Mouse (Mus musculus): Measurements from ENCODE around the gene Pola2. TPM values are rescaled to one million over a fixed set of nuclear protein-coding genes. Genes with fewer than 3 reads are reported as not detected.

The Pola2 gene
- polyA plus RNA-seq, 1 experiment from 2014 or later = 42.7 TPM

Other genes starting within 250 kb of the Pola2 start
- gene Ehbp1l1, start 237.9 kb downstream of the Pola2 start, polyA plus RNA-seq (2014; fragmentation: Nextera tagmentation; extraction: Ambion mirVana) = 66.5 and 67.1 TPM in 2 replicates
- 86.1 and 89.5 TPM in 2 replicates for gene Fam89b, start 234.5 kb downstream of the Pola2 start, polyA plus RNA-seq (2014; fragmentation: Nextera tagmentation; extraction: Ambion mirVana)
- gene Ltbp3, start 223.3 kb downstream of the Pola2 start, polyA plus RNA-seq (2014; fragmentation: Nextera tagmentation; extraction: Ambion mirVana) = 35.7 and 39.0 TPM in 2 replicates
- 56.9 and 62.3 TPM in 2 replicates for gene Scyl1, start 192.8 kb downstream of the Pola2 start, polyA plus RNA-seq (2014; fragmentation: Nextera tagmentation; extraction: Ambion mirVana)
- 18.5 and 19.2 TPM in 2 replicates for gene Frmd8, start 88.9 kb downstream of the Pola2 start, polyA plus RNA-seq (2014; fragmentation: Nextera tagmentation; extraction: Ambion mirVana)
- gene Slc25a45, start 86.4 kb downstream of the Pola2 start, polyA plus RNA-seq (2014; fragmentation: Nextera tagmentation; extraction: Ambion mirVana) = 1.7 and 2.8 TPM in 2 replicates
- gene Tigd3, start 70.1 kb downstream of the Pola2 start, polyA plus RNA-seq (2014; fragmentation: Nextera tagmentation; extraction: Ambion mirVana) = 1.1 and 1.8 TPM in 2 replicates
- gene Dpf2, start 51.2 kb downstream of the Pola2 start, polyA plus RNA-seq (2014; fragmentation: Nextera tagmentation; extraction: Ambion mirVana) = 85.8 and 86.9 TPM in 2 replicates
- 9.1 and 9.7 TPM in 2 replicates for gene Cdc42ep2, start 39.4 kb downstream of the Pola2 start, polyA plus RNA-seq (2014; fragmentation: Nextera tagmentation; extraction: Ambion mirVana)
- gene Slc22a20, start 21.9 kb upstream of the Pola2 start, polyA plus RNA-seq (2014; fragmentation: Nextera tagmentation; extraction: Ambion mirVana) = not detected in 2 replicates
- 6.5 and 7.3 TPM in 2 replicates for gene Capn1, start 51.7 kb upstream of the Pola2 start, polyA plus RNA-seq (2014; fragmentation: Nextera tagmentation; extraction: Ambion mirVana)
- 14.8 and 16.0 TPM in 2 replicates for gene Syvn1, start 82.4 kb upstream of the Pola2 start, polyA plus RNA-seq (2014; fragmentation: Nextera tagmentation; extraction: Ambion mirVana)
- gene Mrpl49, start 93.6 kb upstream of the Pola2 start, polyA plus RNA-seq (2014; fragmentation: Nextera tagmentation; extraction: Ambion mirVana) = 64.5 and 69.4 TPM in 2 replicates
- 562 and 618 TPM in 2 replicates for gene Fau, start 93.6 kb upstream of the Pola2 start, polyA plus RNA-seq (2014; fragmentation: Nextera tagmentation; extraction: Ambion mirVana)
- gene Znhit2, start 97.0 kb upstream of the Pola2 start, polyA plus RNA-seq (2014; fragmentation: Nextera tagmentation; extraction: Ambion mirVana) = 25.5 and 25.6 TPM in 2 replicates
- gene Tm7sf2, start 104.2 kb upstream of the Pola2 start, polyA plus RNA-seq (2014; fragmentation: Nextera tagmentation; extraction: Ambion mirVana) = 6.7 and 7.6 TPM in 2 replicates
- 36.9 and 44.8 TPM in 2 replicates for gene Vps51, start 113.0 kb upstream of the Pola2 start, polyA plus RNA-seq (2014; fragmentation: Nextera tagmentation; extraction: Ambion mirVana)
- not detected in 2 replicates for gene Tmem262, start 115.8 kb upstream of the Pola2 start, polyA plus RNA-seq (2014; fragmentation: Nextera tagmentation; extraction: Ambion mirVana)
- gene Gm28374, start 118.1 kb upstream of the Pola2 start, polyA plus RNA-seq (2014; fragmentation: Nextera tagmentation; extraction: Ambion mirVana) = 0.47 and 0.49 TPM in 2 replicates
- gene Zfpl1, start 120.8 kb upstream of the Pola2 start, polyA plus RNA-seq (2014; fragmentation: Nextera tagmentation; extraction: Ambion mirVana) = 46.6 and 52.9 TPM in 2 replicates
- 24.0 and 24.5 TPM in 2 replicates for gene Cdca5, start 120.8 kb upstream of the Pola2 start, polyA plus RNA-seq (2014; fragmentation: Nextera tagmentation; extraction: Ambion mirVana)
- gene AC131692.1, start 130.2 kb upstream of the Pola2 start, polyA plus RNA-seq (2014; fragmentation: Nextera tagmentation; extraction: Ambion mirVana) = 0.38 TPM in 1 of 2 replicates, not detected in the other
- gene Naaladl1, start 141.6 kb upstream of the Pola2 start, polyA plus RNA-seq (2014; fragmentation: Nextera tagmentation; extraction: Ambion mirVana) = 0.12 and 0.20 TPM in 2 replicates
- 36.0 and 36.3 TPM in 2 replicates for gene Sac3d1, start 154.4 kb upstream of the Pola2 start, polyA plus RNA-seq (2014; fragmentation: Nextera tagmentation; extraction: Ambion mirVana)
- 21.5 and 23.9 TPM in 2 replicates for gene Snx15, start 164.1 kb upstream of the Pola2 start, polyA plus RNA-seq (2014; fragmentation: Nextera tagmentation; extraction: Ambion mirVana)
- gene Batf2, start 176.8 kb upstream of the Pola2 start, polyA plus RNA-seq (2014; fragmentation: Nextera tagmentation; extraction: Ambion mirVana) = 0.30 TPM in 1 of 2 replicates, not detected in the other
- gene Arl2, start 177.3 kb upstream of the Pola2 start, polyA plus RNA-seq (2014; fragmentation: Nextera tagmentation; extraction: Ambion mirVana) = 61.3 and 70.7 TPM in 2 replicates
- not detected in 2 replicates for gene Majin, start 220.2 kb upstream of the Pola2 start, polyA plus RNA-seq (2014; fragmentation: Nextera tagmentation; extraction: Ambion mirVana)